In the genomic region with DNA sequence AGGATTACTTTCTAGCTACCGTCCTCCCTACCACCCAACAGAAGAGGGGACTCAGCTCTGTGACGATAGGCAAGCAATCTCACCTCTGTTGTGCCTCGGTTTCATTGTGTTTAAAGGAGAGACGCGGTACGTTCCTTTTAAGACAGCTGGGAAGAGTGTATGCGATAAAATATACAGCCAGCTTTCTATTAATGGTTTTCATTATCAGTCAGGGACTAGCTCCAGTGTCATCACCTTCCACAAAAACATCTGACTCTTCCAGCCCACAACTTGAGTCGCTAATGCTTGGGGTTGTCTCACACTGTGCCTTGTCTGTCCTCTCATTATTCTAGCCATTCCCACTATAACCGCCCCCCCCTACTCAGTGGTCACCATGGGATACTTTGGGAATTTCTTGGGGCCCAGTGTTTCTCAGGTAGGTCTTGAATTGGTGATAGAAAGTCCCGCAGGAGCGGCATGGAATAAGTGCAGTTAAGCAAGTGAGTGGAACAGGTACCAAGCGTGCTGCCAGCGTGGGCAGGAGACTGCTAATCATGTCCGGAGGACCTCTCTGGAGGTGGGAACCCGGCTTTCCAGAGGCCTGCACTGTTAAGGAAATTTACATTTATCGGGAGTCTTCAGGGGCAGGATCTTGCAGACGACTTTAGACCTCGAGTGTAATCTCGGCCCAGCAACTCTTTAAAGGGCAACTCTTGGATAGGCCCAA, we compare ENCODE assay signal across 7 mouse cellular contexts. TPM values are rescaled to one million over a fixed set of nuclear protein-coding genes. Genes with fewer than 3 reads are reported as not detected.
DNase-seq lines count a peak whose midpoint lies in the region; ATAC-seq and TF ChIP-seq lines count a peak whose summit lies in the region.

No protein-coding gene starts in this region.

- H3K4me3 ChIP-seq in lung, embryonic 16.5 days (ENCODE audit: low read length), result peak overlapping the region; percentile 78
- peak overlapping the region; percentile 69 for H3K4me3 ChIP-seq in embryonic facial prominence, embryonic 15.5 days (replicated peaks)
- peak overlapping the region; percentile 57 for H3K4me3 ChIP-seq in limb, embryonic 11.5 days (ENCODE audit: low read depth, low read length)
- H3K4me3 ChIP-seq in olfactory bulb, adult 2 months (ENCODE audit: insufficient read depth, low read depth, low read length), result peak overlapping the region; percentile 77

- peak overlapping the region; percentile 74 for H3K9ac ChIP-seq in lung, embryonic 16.5 days (ENCODE audit: low read length)
- 0 out of 2 replicates have a peak overlapping the region, but pooled peaks have one; percentile 4 for H3K9ac ChIP-seq in embryonic facial prominence, embryonic 15.5 days
- peak overlapping the region; percentile 41; the same call in 1 of the 2 replicates for H3K9ac ChIP-seq in limb, embryonic 11.5 days (ENCODE audit: low read length)

- ATAC-seq in lung, embryonic 16.5 days (ENCODE audit: low read depth), result no peak
- ATAC-seq in embryonic facial prominence, embryonic 15.5 days (ENCODE audit: insufficient number of reproducible peaks, low FRiP score, low TSS enrichment, low read depth), result no peak
- ATAC-seq in limb, embryonic 11.5 days (ENCODE audit: insufficient number of reproducible peaks, low FRiP score, low TSS enrichment, low read depth), result 0 out of 2 replicates have a peak, but pooled peaks have one; percentile 0

- no peak for TF ChIP-seq CTCF in olfactory bulb, adult 2 months (IDR thresholded peaks at IDR 0.05; ENCODE audit: insufficient read depth, low read depth, low read length)

- H3K27ac ChIP-seq in lung, embryonic 16.5 days (ENCODE audit: low read length), result peak overlapping the region; percentile 75
- H3K27ac ChIP-seq in embryonic facial prominence, embryonic 15.5 days (replicated peaks), result 0 out of 2 replicates have a peak overlapping the region, but pooled peaks have one; percentile 58
- H3K27ac ChIP-seq in limb, embryonic 11.5 days (replicated peaks; ENCODE audit: low read depth, low read length), result no peak overlapping the region
- 0 out of 2 replicates have a peak overlapping the region, but pooled peaks have one; percentile 2 for H3K27ac ChIP-seq in olfactory bulb, adult 2 months (ENCODE audit: insufficient read depth, low read depth, low read length)

- no peaks in the 10 kb centered on the region for H3K9me3 ChIP-seq in lung, embryonic 16.5 days (ENCODE audit: control insufficient read depth, low read length)
- H3K9me3 ChIP-seq in embryonic facial prominence, embryonic 15.5 days (replicated peaks), result no peaks in the 10 kb centered on the region
- no peaks in the 10 kb centered on the region for H3K9me3 ChIP-seq in limb, embryonic 11.5 days (ENCODE audit: control insufficient read depth, low read length)

- peak overlapping the region; percentile 99 for H3K4me2 ChIP-seq in lung, embryonic 16.5 days (ENCODE audit: low read depth, low read length)
- peak overlapping the region; percentile 91 for H3K4me2 ChIP-seq in embryonic facial prominence, embryonic 15.5 days (replicated peaks)
- H3K4me2 ChIP-seq in limb, embryonic 11.5 days (ENCODE audit: low read depth, severe bottlenecking), result peak overlapping the region; percentile 98

- H3K4me1 ChIP-seq in lung, embryonic 16.5 days (replicated peaks; ENCODE audit: control insufficient read depth, insufficient read depth, low read length), result peaks cover 17% of the 10 kb centered on the region
- H3K4me1 ChIP-seq in embryonic facial prominence, embryonic 15.5 days, result peaks cover 28% of the 10 kb centered on the region
- peaks cover 10% of the 10 kb centered on the region; the same call in 1 of the 2 replicates for H3K4me1 ChIP-seq in limb, embryonic 11.5 days (ENCODE audit: control insufficient read depth, insufficient read depth, low read length)
- H3K4me1 ChIP-seq in olfactory bulb, adult 2 months (ENCODE audit: control insufficient read depth, insufficient read depth, low read length), result peaks cover 14% of the 10 kb centered on the region

- H3K27me3 ChIP-seq in lung, embryonic 16.5 days (ENCODE audit: control insufficient read depth, insufficient read depth, low read depth, low read length), result no peaks in the 10 kb centered on the region
- H3K27me3 ChIP-seq in embryonic facial prominence, embryonic 15.5 days, result no peaks in the 10 kb centered on the region
- peaks cover 5% of the 10 kb centered on the region for H3K27me3 ChIP-seq in limb, embryonic 11.5 days (ENCODE audit: control insufficient read depth, insufficient read depth, low read length)

- H3K36me3 ChIP-seq in lung, embryonic 16.5 days (ENCODE audit: control insufficient read depth, insufficient read depth, low read length), result no peaks in the 10 kb centered on the region
- H3K36me3 ChIP-seq in embryonic facial prominence, embryonic 15.5 days, result no peaks in the 10 kb centered on the region
- H3K36me3 ChIP-seq in limb, embryonic 11.5 days (ENCODE audit: control insufficient read depth, insufficient read depth, low read length), result no peaks in the 10 kb centered on the region

- TF ChIP-seq POLR2A in olfactory bulb, adult 2 months (IDR thresholded peaks at IDR 0.05; ENCODE audit: insufficient read depth, low read depth, low read length), result no peak

- DNase-seq in lung, postnatal 25 days (ENCODE audit: low spot score), result no peak
- no peak for DNase-seq in limb, embryonic 11.5 days (ENCODE audit: low spot score)
- DNase-seq in ovary, postnatal 36 days (ENCODE audit: low spot score), result no peak
- DNase-seq in gastrocnemius, adult 18-20 months (ENCODE audit: low spot score), result no peak

- 39% methylated on average over 19 of the region's 19 CpGs for WGBS in lung, embryonic 16.5 days
- WGBS in embryonic facial prominence, embryonic 15.5 days, result 51% methylated on average over 19 of the region's 19 CpGs
- WGBS in limb, embryonic 11.5 days, result 45% methylated on average over 19 of the region's 19 CpGs
- 70% methylated on average over 19 of the region's 19 CpGs for WGBS in olfactory bulb, adult 2 months

RNA-seq across cellular contexts. Expression of a gene that starts 1.0 kb away (rescaled TPM):
- polyA plus RNA-seq in lung, embryonic 16.5 days (2015; fragmentation: Nextera tagmentation; extraction: Ambion mirVana), result 1.7 and 1.9 TPM in 2 replicates
- 1.5 and 1.6 TPM in 2 replicates for polyA plus RNA-seq in embryonic facial prominence, embryonic 15.5 days (2015; fragmentation: Nextera tagmentation; extraction: Ambion mirVana)
- 0.49 and 0.58 TPM in 2 replicates for polyA plus RNA-seq in limb, embryonic 11.5 days (2014; fragmentation: Nextera tagmentation; extraction: Ambion mirVana)
- polyA plus RNA-seq in olfactory bulb, adult 2 months (2012; ENCODE audit: insufficient read depth, insufficient read length, low replicate concordance, missing spikeins), result not detected in 2 replicates
- total RNA-seq in gastrocnemius, adult 18-20 months (2021), result 10 to 100 TPM; 47.6 to 52.8 TPM

RNA-seq across cellular contexts. Expression of a gene that starts 14.0 kb away (rescaled TPM):
- not detected in 2 replicates for polyA plus RNA-seq in lung, embryonic 16.5 days (2015; fragmentation: Nextera tagmentation; extraction: Ambion mirVana)
- not detected in 2 replicates for polyA plus RNA-seq in embryonic facial prominence, embryonic 15.5 days (2015; fragmentation: Nextera tagmentation; extraction: Ambion mirVana)
- 0.31 TPM in 1 of 2 replicates, not detected in the other for polyA plus RNA-seq in limb, embryonic 11.5 days (2014; fragmentation: Nextera tagmentation; extraction: Ambion mirVana)
- polyA plus RNA-seq in olfactory bulb, adult 2 months (2012; ENCODE audit: insufficient read depth, insufficient read length, low replicate concordance, missing spikeins), result not detected in 2 replicates
- 10 to 100 TPM; 20.6 to 24.9 TPM for total RNA-seq in gastrocnemius, adult 18-20 months (2021)

Comparison
In these comparisons a context has a peak if more than half of its experiments do, and no peak if none do; other contexts are left out.
1. H3K9ac ChIP-seq: peak in every context shown above with its lines; median percentile 74 in lung, embryonic 16.5 days; 41 in limb, embryonic 11.5 days; 4 in embryonic facial prominence, embryonic 15.5 days.